Mouse (Mus musculus) heart, embryonic 11.5 days (tissue): ENCODE data around the gene Tmem163. TPM values are rescaled to one million over a fixed set of nuclear protein-coding genes. Genes with fewer than 3 reads are reported as not detected.
A peak's percentile ranks its signal among the peaks of the same experiment; 100 is the strongest.

Source experiments
- ATAC-seq: fragments of 200-750 bp; cut with Nextera tagmentation; replicated peaks from 2 replicates; pipeline ENCODE4 v1.8.0; 2017; ENCODE audit warnings: moderate library complexity; ENCODE audit not compliant: insufficient number of reproducible peaks, low FRiP score, low TSS enrichment
- H3K27ac ChIP-seq: fragments of 300-500 bp; sonication (generic); 2 replicates; pipeline ENCODE4 v1.5.1; 2014; ENCODE audit warnings: mild to moderate bottlenecking, low read depth, low read length
- H3K27me3 ChIP-seq: fragments of 300-500 bp; sonication (generic); 2 replicates; pipeline ENCODE4 v1.6.1; 2014; ENCODE audit warnings: mild to moderate bottlenecking, low read length, mixed read lengths; ENCODE audit not compliant: control insufficient read depth, insufficient read depth
- H3K36me3 ChIP-seq: fragments of 300-500 bp; sonication (generic); 2 replicates; pipeline ENCODE4 v1.6.1; 2014; ENCODE audit warnings: mild to moderate bottlenecking, low read length, moderate library complexity, mixed read lengths; ENCODE audit not compliant: control insufficient read depth, insufficient read depth
- H3K4me1 ChIP-seq: fragments of 300-500 bp; sonication (generic); 2 replicates; pipeline ENCODE4 v1.6.1; 2014; ENCODE audit warnings: low read length; ENCODE audit not compliant: control insufficient read depth, insufficient read depth
- H3K4me2 ChIP-seq: fragments of 300-500 bp; sonication (generic); 2 replicates; pipeline ENCODE4 v1.6.1; 2014; ENCODE audit warnings: mild to moderate bottlenecking, moderate library complexity
- H3K4me3 ChIP-seq: fragments of 300-500 bp; sonication (generic); 2 replicates; pipeline ENCODE4 v1.5.1; 2014; ENCODE audit warnings: low read depth, low read length
- H3K9ac ChIP-seq: fragments of 300-500 bp; sonication (generic); 2 replicates; pipeline ENCODE4 v1.6.1; 2014; ENCODE audit warnings: mild to moderate bottlenecking, low read depth, low read length, moderate library complexity
- H3K9me3 ChIP-seq: fragments of 300-500 bp; sonication (generic); replicated peaks from 2 replicates; pipeline ENCODE4 v1.6.1; 2016; ENCODE audit warnings: low read length; ENCODE audit not compliant: control insufficient read depth
- WGBS: fragments of 180-500 bp; shearing (Covaris S2); extraction: QIAGEN DNeasy Blood & Tissue Kit; methylation state at CpG from one replicate; pipeline ENCODE4 v1.1.7; 2014; ENCODE audit not compliant: insufficient replicate concordance; 5-methylcytosine and 5-hydroxymethylcytosine counted together
- polyA plus RNA-seq: library from polyadenylated mRNA; unstranded; fragments of >200 nt; fragmentation: Nextera tagmentation; extraction: Ambion mirVana; gene quantifications from 2 replicates; pipeline ENCODE4 v1.2.1, GENCODE M21; 2014

Gene Tmem163
- polyA plus RNA-seq, 1 experiment from 2014 or later, result 30.5 TPM

GRCm38 (mm10) chr1:127677661-127678580, 1.4 kb downstream of the Tmem163 start:
- Histone ChIP-seq H3K4me2 (peak overlapping the region; percentile 90), H3K4me3 (peak overlapping the region; percentile 72), H3K36me3 (no peaks in the 10 kb centered on the region), H3K9me3 (no peaks in the 10 kb centered on the region), H3K27ac (no peak overlapping the region), H3K9ac (peak overlapping the region; percentile 72), H3K4me1 (peaks cover 9% of the 10 kb centered on the region), H3K27me3 (peaks cover 34% of the 10 kb centered on the region)
- WGBS, result 4% methylated on average over 64 of the region's 64 CpGs
- peak; percentile 71 for ATAC-seq

- ATAC-seq, result peak; percentile 32; the same call in 1 of the 2 replicates
- H3K27me3 ChIP-seq, result peaks cover 34% of the 10 kb centered on the region
- WGBS, result 1% methylated on average over 43 of the region's 44 CpGs
These were observed 2.2 kb downstream of the Tmem163 start for GRCm38 (mm10) chr1:127677131-127677631.

GRCm38 (mm10) chr1:127676516-127677099, 2.7 kb downstream of the Tmem163 start:
- ATAC-seq, result no peak
- Histone ChIP-seq H3K4me3 (peak overlapping the region; percentile 72), H3K27ac (no peak overlapping the region), H3K4me1 (peaks cover 9% of the 10 kb centered on the region), H3K36me3 (no peaks in the 10 kb centered on the region), H3K9me3 (no peaks in the 10 kb centered on the region), H3K9ac (peak overlapping the region; percentile 72), H3K27me3 (peaks cover 34% of the 10 kb centered on the region), H3K4me2 (peak overlapping the region; percentile 90)
- WGBS, result 6% methylated on average over 25 of the region's 25 CpGs

More at GRCm38 (mm10) chr1:127677131-127677631, 2.2 kb downstream of the Tmem163 start:
- H3K9me3 ChIP-seq, result no peaks in the 10 kb centered on the region
- peak overlapping the region; percentile 72 for H3K4me3 ChIP-seq
- peak overlapping the region; percentile 90 for H3K4me2 ChIP-seq
- H3K36me3 ChIP-seq, result no peaks in the 10 kb centered on the region
- peaks cover 9% of the 10 kb centered on the region for H3K4me1 ChIP-seq
- H3K27ac ChIP-seq, result peak overlapping the region; percentile 15; the same call in 1 of the 2 replicates
- peak overlapping the region; percentile 72 for H3K9ac ChIP-seq

- 34% methylated on average over 12 of the region's 12 CpGs for WGBS
- H3K4me3 ChIP-seq, result peak overlapping the region; percentile 72
These were observed 3.2 kb downstream of the Tmem163 start for GRCm38 (mm10) chr1:127676116-127676515.

GRCm38 (mm10) chr1:127675253-127675652, 4.1 kb downstream of the Tmem163 start:
- H3K4me1 ChIP-seq, result peaks cover 9% of the 10 kb centered on the region
- no peak overlapping the region for H3K27ac ChIP-seq
- H3K27me3 ChIP-seq, result peaks cover 34% of the 10 kb centered on the region
- H3K4me3 ChIP-seq, result no peak overlapping the region
- H3K9ac ChIP-seq, result no peak overlapping the region
- H3K36me3 ChIP-seq, result no peaks in the 10 kb centered on the region
- no peak overlapping the region for H3K4me2 ChIP-seq
- no peak for ATAC-seq
- no peaks in the 10 kb centered on the region for H3K9me3 ChIP-seq
- WGBS, result 64% methylated on average over 1 of the region's 1 CpGs

More at GRCm38 (mm10) chr1:127676116-127676515, 3.2 kb downstream of the Tmem163 start:
- no peak for ATAC-seq
- Histone ChIP-seq H3K9ac (peak overlapping the region; percentile 72), H3K9me3 (no peaks in the 10 kb centered on the region), H3K4me2 (peak overlapping the region; percentile 90), H3K36me3 (no peaks in the 10 kb centered on the region), H3K27ac (no peak overlapping the region), H3K4me1 (peaks cover 9% of the 10 kb centered on the region), H3K27me3 (peaks cover 34% of the 10 kb centered on the region)

- 70% methylated on average over 10 of the region's 10 CpGs for WGBS
- Histone ChIP-seq H3K27ac (no peak overlapping the region), H3K4me2 (no peak overlapping the region), H3K27me3 (peaks cover 24% of the 10 kb centered on the region), H3K9ac (no peak overlapping the region), H3K9me3 (no peaks in the 10 kb centered on the region), H3K4me1 (peaks cover 9% of the 10 kb centered on the region), H3K36me3 (no peaks in the 10 kb centered on the region), H3K4me3 (no peak overlapping the region)
- ATAC-seq, result no peak
These were observed 5.9 kb downstream of the Tmem163 start for GRCm38 (mm10) chr1:127673221-127674050.

GRCm38 (mm10) chr1:127668161-127668560, 11.2 kb downstream of the Tmem163 start:
- 84% methylated on average over 3 of the region's 3 CpGs for WGBS
- ATAC-seq, result no peak
- no peaks in the 10 kb centered on the region for H3K27me3 ChIP-seq
- H3K4me2 ChIP-seq, result no peak overlapping the region
- no peak overlapping the region for H3K4me3 ChIP-seq
- H3K36me3 ChIP-seq, result no peaks in the 10 kb centered on the region
- H3K4me1 ChIP-seq, result 0 out of 2 replicates have a peak, but pooled peaks cover 4% of the 10 kb centered on the region
- H3K9me3 ChIP-seq, result no peaks in the 10 kb centered on the region
- H3K9ac ChIP-seq, result no peak overlapping the region
- no peak overlapping the region for H3K27ac ChIP-seq
